Mouse (Mus musculus) lung, adult 2 months (tissue): ENCODE data around the gene Foxr1.

Experiments used
- CTCF ChIP-seq: fragments of 200-500 bp; IDR thresholded peaks from 2 replicates; pipeline ENCODE4 v1.5.1; 2011; ENCODE audit warnings: mild to moderate bottlenecking, low read length, control low read depth; ENCODE audit not compliant: insufficient read depth
- POLR2A ChIP-seq: fragments of 200-500 bp; IDR thresholded peaks from 2 replicates; pipeline ENCODE4 v1.6.1; 2011; ENCODE audit warnings: low read depth, mild to moderate bottlenecking, control low read depth, low read length, borderline replicate concordance; ENCODE audit errors: extremely low read depth

GRCm38 (mm10) chr9:44396684-44397411 is 44.1 kb downstream of the Foxr1 start, which contains the start of gene Slc37a4:
- TF ChIP-seq CTCF (no peak), POLR2A (peak; percentile 89; the same call in 1 of the 2 replicates)
